Mouse (Mus musculus) hindbrain, embryonic 11.5 days (tissue): Measurements from ENCODE around the gene Timm8a2. TPM values are rescaled to one million over a fixed set of nuclear protein-coding genes. Genes with fewer than 3 reads are reported as not detected.

ENCODE experiments used
- ATAC-seq: fragments of 200-750 bp; cut with Nextera tagmentation; 2 replicates; pipeline ENCODE4 v1.8.0; 2017; ENCODE audit warnings: mild to moderate bottlenecking, moderate TSS enrichment, moderate library complexity; ENCODE audit not compliant: low FRiP score
- DNase-seq: peaks from one replicate; pipeline ENCODE4 v3.0.0-alpha.2; 2015; ENCODE audit warnings: low spot score
- H3K27ac ChIP-seq: fragments of 300-500 bp; sonication (generic); 2 replicates; pipeline ENCODE4 v1.5.1; 2014; ENCODE audit warnings: mild to moderate bottlenecking, low read depth, low read length
- H3K27me3 ChIP-seq: fragments of 300-500 bp; sonication (generic); 2 replicates; pipeline ENCODE4 v1.6.1; 2014; ENCODE audit warnings: mild to moderate bottlenecking, low read length, moderate library complexity, mixed read lengths; ENCODE audit not compliant: control insufficient read depth, insufficient read depth
- H3K36me3 ChIP-seq: fragments of 300-500 bp; sonication (generic); 2 replicates; pipeline ENCODE4 v1.6.1; 2014; ENCODE audit warnings: mild to moderate bottlenecking, low read length, moderate library complexity, mixed read lengths; ENCODE audit not compliant: control insufficient read depth, insufficient read depth
- H3K4me1 ChIP-seq: fragments of 300-500 bp; sonication (generic); replicated peaks from 2 replicates; pipeline ENCODE4 v1.6.1; 2014; ENCODE audit warnings: low read length, mixed read lengths; ENCODE audit not compliant: control insufficient read depth, insufficient read depth
- H3K4me2 ChIP-seq: fragments of 300-500 bp; sonication (generic); replicated peaks from 2 replicates; pipeline ENCODE4 v1.6.1; 2014; ENCODE audit warnings: mild to moderate bottlenecking, low read depth, low read length
- H3K4me3 ChIP-seq: fragments of 300-500 bp; sonication (generic); 2 replicates; pipeline ENCODE4 v1.5.1; 2014; ENCODE audit warnings: low read depth, low read length
- H3K9ac ChIP-seq: fragments of 300-500 bp; sonication (generic); 2 replicates; pipeline ENCODE4 v1.6.1; 2014; ENCODE audit warnings: low read depth, low read length
- H3K9me3 ChIP-seq: fragments of 300-500 bp; sonication (generic); 2 replicates; pipeline ENCODE4 v1.6.1; 2016; ENCODE audit warnings: low read length; ENCODE audit not compliant: control insufficient read depth
- WGBS: fragments of 180-500 bp; shearing (Covaris S2); extraction: QIAGEN DNeasy Blood & Tissue Kit; methylation state at CpG from one replicate; pipeline ENCODE4 v1.1.7; 2014; 5-methylcytosine and 5-hydroxymethylcytosine counted together
- polyA plus RNA-seq: library from polyadenylated mRNA; unstranded; fragments of >200 nt; fragmentation: Nextera tagmentation; extraction: Ambion mirVana; gene quantifications from 2 replicates; pipeline ENCODE4 v1.2.1, GENCODE M21; 2014

The Timm8a2 gene
- polyA plus RNA-seq, 1 experiment from 2014 or later: not detected

GRCm38 (mm10) chr14:122002224-122002623 is 32.2 kb upstream of the Timm8a2 start:
- Histone ChIP-seq H3K4me1 (no peaks in the 10 kb centered on the region), H3K4me3 (no peak overlapping the region), H3K4me2 (no peak overlapping the region), H3K27ac (no peak overlapping the region), H3K9me3 (no peaks in the 10 kb centered on the region), H3K36me3 (no peaks in the 10 kb centered on the region), H3K27me3 (no peaks in the 10 kb centered on the region), H3K9ac (no peak overlapping the region)
- 88% methylated on average over 7 of the region's 7 CpGs for WGBS
- DNase-seq: no peak
- ATAC-seq: no peak

- ATAC-seq: no peak
- Histone ChIP-seq H3K9me3 (no peaks in the 10 kb centered on the region), H3K9ac (no peak overlapping the region), H3K27me3 (no peaks in the 10 kb centered on the region), H3K4me1 (no peaks in the 10 kb centered on the region), H3K36me3 (no peaks in the 10 kb centered on the region), H3K4me2 (no peak overlapping the region), H3K4me3 (no peak overlapping the region), H3K27ac (no peak overlapping the region)
- DNase-seq: no peak
Observed at GRCm38 (mm10) chr14:122003812-122004211, 30.7 kb upstream of the Timm8a2 start.

- Histone ChIP-seq H3K9ac (no peak overlapping the region), H3K27me3 (no peaks in the 10 kb centered on the region), H3K4me3 (no peak overlapping the region), H3K36me3 (no peaks in the 10 kb centered on the region), H3K27ac (no peak overlapping the region), H3K4me1 (no peaks in the 10 kb centered on the region), H3K4me2 (no peak overlapping the region), H3K9me3 (no peaks in the 10 kb centered on the region)
- no peak for DNase-seq
- 93% methylated on average over 4 of the region's 4 CpGs for WGBS
- ATAC-seq: no peak
Observed at GRCm38 (mm10) chr14:122008261-122008660, 26.2 kb upstream of the Timm8a2 start.

GRCm38 (mm10) chr14:122009502-122009901 is 25.0 kb upstream of the Timm8a2 start:
- ATAC-seq (no peak), DNase-seq (no peak)
- Histone ChIP-seq H3K36me3 (no peaks in the 10 kb centered on the region), H3K9ac (no peak overlapping the region), H3K27me3 (no peaks in the 10 kb centered on the region), H3K27ac (no peak overlapping the region), H3K9me3 (no peaks in the 10 kb centered on the region), H3K4me3 (no peak overlapping the region), H3K4me2 (no peak overlapping the region), H3K4me1 (no peaks in the 10 kb centered on the region)
- 94% methylated on average over 10 of the region's 13 CpGs for WGBS

GRCm38 (mm10) chr14:122010301-122010700 is 24.2 kb upstream of the Timm8a2 start:
- Histone ChIP-seq H3K4me1 (no peaks in the 10 kb centered on the region), H3K4me2 (no peak overlapping the region), H3K9me3 (no peaks in the 10 kb centered on the region), H3K27me3 (no peaks in the 10 kb centered on the region), H3K27ac (no peak overlapping the region), H3K9ac (no peak overlapping the region), H3K36me3 (no peaks in the 10 kb centered on the region), H3K4me3 (no peak overlapping the region)
- DNase-seq (no peak), ATAC-seq (no peak)
- 85% methylated on average over 7 of the region's 7 CpGs for WGBS

- ATAC-seq (no peak), DNase-seq (no peak)
- Histone ChIP-seq H3K9ac (no peak overlapping the region), H3K9me3 (no peaks in the 10 kb centered on the region), H3K4me3 (no peak overlapping the region), H3K27ac (no peak overlapping the region), H3K27me3 (no peaks in the 10 kb centered on the region), H3K4me2 (no peak overlapping the region), H3K4me1 (no peaks in the 10 kb centered on the region), H3K36me3 (no peaks in the 10 kb centered on the region)
- WGBS: 97% methylated on average over 8 of the region's 8 CpGs
Observed at GRCm38 (mm10) chr14:122011768-122012167, 22.7 kb upstream of the Timm8a2 start.

- no peak for ATAC-seq
- H3K9ac ChIP-seq: no peak overlapping the region
- no peaks in the 10 kb centered on the region for H3K9me3 ChIP-seq
- DNase-seq: no peak
- no peaks in the 10 kb centered on the region for H3K4me1 ChIP-seq
- H3K27me3 ChIP-seq: no peaks in the 10 kb centered on the region
- no peak overlapping the region for H3K4me2 ChIP-seq
- H3K27ac ChIP-seq: no peak overlapping the region
- H3K36me3 ChIP-seq: no peaks in the 10 kb centered on the region
- no peak overlapping the region for H3K4me3 ChIP-seq
- 81% methylated on average over 5 of the region's 5 CpGs for WGBS
Observed at GRCm38 (mm10) chr14:122012193-122012592, 22.3 kb upstream of the Timm8a2 start.

- no peak overlapping the region for H3K27ac ChIP-seq
- no peaks in the 10 kb centered on the region for H3K9me3 ChIP-seq
- H3K4me1 ChIP-seq: no peaks in the 10 kb centered on the region
- H3K4me2 ChIP-seq: no peak overlapping the region
- H3K9ac ChIP-seq: no peak overlapping the region
- ATAC-seq (no peak), DNase-seq (no peak)
- 82% methylated on average over 13 of the region's 13 CpGs for WGBS
- H3K27me3 ChIP-seq: no peaks in the 10 kb centered on the region
- no peaks in the 10 kb centered on the region for H3K36me3 ChIP-seq
- no peak overlapping the region for H3K4me3 ChIP-seq
Observed at GRCm38 (mm10) chr14:122012814-122013213, 21.7 kb upstream of the Timm8a2 start.

- no peaks in the 10 kb centered on the region for H3K27me3 ChIP-seq
- DNase-seq (no peak), ATAC-seq (no peak)
- no peaks in the 10 kb centered on the region for H3K36me3 ChIP-seq
- H3K27ac ChIP-seq: no peak overlapping the region
- H3K4me1 ChIP-seq: no peaks in the 10 kb centered on the region
- WGBS: 86% methylated on average over 14 of the region's 14 CpGs
- H3K4me3 ChIP-seq: no peak overlapping the region
- H3K9me3 ChIP-seq: no peaks in the 10 kb centered on the region
- H3K9ac ChIP-seq: no peak overlapping the region
- no peak overlapping the region for H3K4me2 ChIP-seq
Observed at GRCm38 (mm10) chr14:122013417-122013951, 21.0 kb upstream of the Timm8a2 start.
